Mouse (Mus musculus) left cerebral cortex, adult 2 months (tissue): ENCODE results near the gene Prr12. TPM values are rescaled to one million over a fixed set of nuclear protein-coding genes. Genes with fewer than 3 reads are reported as not detected.
"Not testable (repeated sequence)": the region's sequence is repeated elsewhere in the genome, so short reads cannot be mapped to it uniquely, and the experiment has no call there.

Experiments
- DNase-seq, 2 experiments: peaks; one replicate each; pipeline ENCODE4 v3.0.0; 2021 to 2022; ENCODE audit warnings: low spot score in 2 of 2, mixed read lengths in 1 of 2; ENCODE audit errors: extremely low spot score in 1 of 2
- H3K27ac ChIP-seq: fragments of 200-600 bp; 2 replicates; pipeline ENCODE4 v1.8.1; 2022
- H3K4me3 ChIP-seq: fragments of 200-600 bp; 2 replicates; pipeline ENCODE4 v1.8.1; 2022
- CTCF ChIP-seq: fragments of 200-600 bp; IDR thresholded peaks from 2 replicates; pipeline ENCODE4 v1.8.1; 2022; ENCODE audit warnings: antibody characterized with exemption, mild to moderate bottlenecking, moderate library complexity
- intact Hi-C: fragments of 180-260 bp; cut with DNase I; formaldehyde crosslinking; loops from one replicate; pipeline ENCODE4 v1.15.1; 2025
- total RNA-seq, 2 experiments: library from RNA; stranded (reverse); gene quantifications; 2 replicates each; pipeline ENCODE4 v1.2.3; 2021

The Prr12 gene
- total RNA-seq, 2 experiments from 2014 or later = 70.0 to 73.4 TPM

- TF ChIP-seq CTCF = no peak
- DNase-seq = no peak
- no peak overlapping the region for H3K4me3 ChIP-seq
- intact Hi-C loops = no loop called here
- no peak overlapping the region; the same call in 1 of the 2 replicates for H3K27ac ChIP-seq
Measured at GRCm38 (mm10) chr7:45026256-45026655, 26.4 kb downstream of the Prr12 start.

- intact Hi-C loops = no loop called here
- DNase-seq = no peak
- Histone ChIP-seq H3K4me3 (no peak overlapping the region), H3K27ac (no peak overlapping the region; the same call in 1 of the 2 replicates)
- TF ChIP-seq CTCF = no peak
Measured at GRCm38 (mm10) chr7:45025601-45026220, 27.0 kb downstream of the Prr12 start.

GRCm38 (mm10) chr7:45024281-45025248 lies 28.1 kb downstream of the Prr12 start:
- DNase-seq = no peak
- no peak for TF ChIP-seq CTCF
- Histone ChIP-seq H3K4me3 (no peak overlapping the region), H3K27ac (no peak overlapping the region)
- intact Hi-C loops = no loop called here

GRCm38 (mm10) chr7:45023711-45024110 lies 29.0 kb downstream of the Prr12 start:
- intact Hi-C loops, H3K27ac ChIP-seq, DNase-seq, H3K4me3 ChIP-seq: not testable (repeated sequence)
- TF ChIP-seq CTCF = peak; percentile 38

DNA sequence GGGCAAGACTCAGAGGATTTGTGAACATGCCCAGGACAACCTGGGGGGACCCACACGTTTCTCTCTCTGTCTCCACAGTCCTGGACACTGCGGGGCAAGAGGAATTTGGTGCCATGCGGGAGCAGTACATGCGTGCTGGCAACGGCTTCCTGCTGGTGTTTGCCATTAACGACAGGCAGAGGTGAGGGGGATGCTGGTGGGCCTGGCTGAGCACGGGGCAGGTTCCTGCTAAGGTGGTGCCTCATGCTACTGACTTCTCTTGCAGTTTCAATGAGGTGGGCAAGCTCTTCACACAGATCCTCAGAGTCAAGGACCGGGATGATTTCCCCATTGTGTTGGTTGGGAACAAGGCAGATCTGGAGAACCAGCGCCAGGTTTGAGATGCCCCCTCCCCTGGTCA lies 32.5 kb downstream of the Prr12 start:
- intact Hi-C loops = no loop called here
- TF ChIP-seq CTCF = no peak
- no peak for DNase-seq
- Histone ChIP-seq H3K27ac (no peak overlapping the region), H3K4me3 (no peak overlapping the region)

DNA sequence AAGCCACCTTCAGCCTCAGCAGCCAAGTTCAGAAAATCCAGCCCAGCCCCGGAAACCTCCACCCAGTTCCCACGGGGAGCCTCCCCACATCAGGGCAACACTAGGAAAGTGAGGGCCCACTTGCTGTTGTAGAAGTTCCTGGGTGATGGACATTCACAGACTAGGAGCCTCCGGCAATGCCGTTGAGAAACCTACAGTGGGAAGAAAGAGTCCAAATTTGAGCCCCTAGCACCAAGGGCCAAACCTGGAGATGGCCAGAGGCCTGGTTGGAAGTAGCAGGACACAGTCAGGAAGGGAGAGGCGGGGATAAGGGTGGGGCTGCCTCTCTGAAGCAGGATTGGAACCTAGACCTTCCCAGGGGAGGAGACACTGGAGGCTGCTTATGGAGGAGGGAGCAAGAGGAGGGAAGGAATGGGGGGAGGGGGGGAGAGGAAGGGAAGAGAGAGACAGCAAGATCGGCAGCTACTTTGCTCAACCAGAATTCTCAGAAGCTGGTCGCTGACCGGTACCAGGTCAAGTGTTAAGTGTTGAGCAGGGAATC lies 33.6 kb downstream of the Prr12 start:
- intact Hi-C loops = no loop called here
- DNase-seq = no peak
- Histone ChIP-seq H3K27ac (peak overlapping the region; percentile 82), H3K4me3 (peak overlapping the region; percentile 69)
- no peak for TF ChIP-seq CTCF

- Histone ChIP-seq H3K27ac (peak within 1 kb of the TSS; percentile 89), H3K4me3 (peak within 1 kb of the TSS; percentile 69)
- DNase-seq = peak; percentile 68 to 82
- peak; percentile 6 for TF ChIP-seq CTCF
- intact Hi-C loops = loop anchor here (2.0 kb wide), 1 partner anchor 35 kb away; the partner anchor contains the start of gene Prr12
Measured at GRCm38 (mm10) chr7:45017242-45018061, 35.2 kb downstream of the Prr12 start, which contains the start of gene Rras. Gene Rras (plus strand): TSS chr7:45017961.

DNA sequence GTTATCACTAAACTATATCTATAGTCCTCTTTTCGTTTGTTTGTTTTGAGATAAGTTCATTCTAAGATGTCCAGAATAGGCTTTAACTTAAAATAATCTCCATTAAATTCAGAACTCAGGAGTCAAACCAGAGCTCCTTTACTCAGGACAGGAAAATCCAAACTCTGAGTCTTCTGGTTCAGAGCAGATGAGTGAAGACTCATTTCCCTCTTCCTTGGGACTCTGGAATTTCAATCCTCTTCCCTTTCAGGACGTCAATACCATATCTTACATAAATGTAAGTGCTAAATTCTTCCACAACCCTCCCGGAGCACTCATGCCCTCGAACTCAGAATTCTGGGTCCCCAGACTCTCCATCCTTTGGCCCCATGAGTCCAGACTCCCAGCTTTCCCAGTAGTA lies 35.9 kb downstream of the Prr12 start:
- Histone ChIP-seq H3K4me3 (peak overlapping the region; percentile 69), H3K27ac (peak overlapping the region; percentile 89)
- intact Hi-C loops = loop anchor here (2.0 kb wide), 1 partner anchor 36 kb away; the partner anchor contains the start of gene Prr12
- no peak for DNase-seq
- TF ChIP-seq CTCF = no peak

DNA sequence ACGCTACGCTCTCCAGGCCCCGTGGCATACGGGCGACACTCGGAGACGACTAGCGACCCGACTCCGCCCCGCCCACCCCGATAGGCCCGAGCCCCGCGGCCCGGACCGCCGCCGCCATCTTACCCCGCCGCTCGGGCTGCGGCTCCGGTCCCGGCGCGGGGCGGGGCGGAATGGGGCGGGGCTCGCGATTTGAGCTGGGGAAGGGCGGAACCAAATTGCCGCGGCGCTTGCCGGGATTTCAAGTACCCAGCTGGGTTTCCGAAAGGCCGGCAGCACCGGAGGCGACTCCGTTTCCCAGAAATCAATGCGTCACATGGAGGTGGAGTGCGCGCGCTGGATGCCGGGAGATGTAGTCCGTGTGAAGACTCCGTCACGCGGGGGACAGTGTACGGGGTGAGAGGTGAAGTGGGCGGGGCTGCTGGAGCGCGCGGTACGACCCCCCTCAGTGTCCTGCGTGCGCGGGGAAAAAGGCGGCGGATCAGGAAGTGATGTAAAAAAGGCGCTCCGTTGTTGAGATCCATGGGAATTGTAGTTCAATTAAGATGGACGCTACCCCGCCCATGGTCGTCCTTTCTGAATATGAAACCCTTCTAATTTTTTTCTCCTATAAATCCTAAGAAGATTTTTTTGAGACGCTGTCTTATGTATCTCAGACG lies 36.6 kb downstream of the Prr12 start, which contains the start of gene Scaf1:
Gene Scaf1, minus strand, starts transcription at position 407 of the 656 bp plus-strand sequence.
- DNase-seq = peak; percentile 99 to 100
- Histone ChIP-seq H3K4me3 (peak within 1 kb of the TSS; percentile 69), H3K27ac (peak within 1 kb of the TSS; percentile 89)
- intact Hi-C loops = loop anchor here (2.0 kb wide), 2 partner anchors 17 to 37 kb away; partner anchors contain the start of genes Bcl2l12 and Prr12
- no peak for TF ChIP-seq CTCF

DNA sequence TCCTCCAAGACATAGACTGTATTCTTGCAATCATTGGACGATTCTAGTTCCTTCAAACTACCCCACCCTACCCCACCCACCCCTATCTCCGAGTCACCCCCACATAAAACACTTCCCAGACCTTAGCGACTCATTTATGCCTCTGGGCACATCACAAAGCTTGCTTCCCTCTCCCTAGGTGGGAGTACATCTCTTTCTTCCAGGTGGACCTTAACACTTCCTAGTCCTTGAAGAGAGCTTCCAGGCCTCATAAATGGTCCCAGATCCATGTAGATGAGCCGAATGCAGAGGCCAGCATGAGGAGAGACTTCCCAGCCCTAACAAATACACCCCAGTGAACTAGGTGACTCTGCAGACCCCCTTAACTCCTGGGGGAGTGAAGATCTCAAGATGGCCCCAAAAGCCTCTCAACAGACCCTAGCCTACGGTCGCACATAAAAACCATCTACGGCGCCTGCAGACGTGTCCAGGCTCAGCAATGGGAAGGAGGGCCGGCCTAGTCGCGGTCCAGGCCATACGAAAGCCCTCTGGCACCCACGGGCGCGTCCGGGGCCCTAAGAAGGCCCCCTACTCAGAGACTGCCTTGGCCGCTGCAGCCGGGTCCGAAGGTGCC lies 37.2 kb downstream of the Prr12 start:
- Histone ChIP-seq H3K27ac (peak overlapping the region; percentile 84), H3K4me3 (peak overlapping the region; percentile 69)
- no peak for TF ChIP-seq CTCF
- no peak for DNase-seq
- intact Hi-C loops = loop anchor here (2.0 kb wide), 1 partner anchor 17 kb away; the partner anchor contains the start of gene Bcl2l12
